Mouse (Mus musculus): ENCODE results near the gene Wnt10b. TPM values are rescaled to one million over a fixed set of nuclear protein-coding genes. Genes with fewer than 3 reads are reported as not detected.

Gene Wnt10b
- polyA plus RNA-seq, 1 experiment from 2014 or later: 0.07 TPM

GRCm38 (mm10) chr15:98740219-98740618 is 37.7 kb downstream of the Wnt10b start:
- WGBS: 88% methylated on average over 8 of the region's 8 CpGs
- peaks cover 81% of the 10 kb centered on the region for H3K36me3 ChIP-seq
- H3K9me3 ChIP-seq: no peaks in the 10 kb centered on the region
- no peaks in the 10 kb centered on the region for H3K27me3 ChIP-seq (replicated peaks)
- no peak overlapping the region for H3K27ac ChIP-seq (replicated peaks)
- ATAC-seq (ENCODE audit: extremely low read depth, insufficient number of reproducible peaks, low FRiP score, low TSS enrichment): no peak
- H3K4me2 ChIP-seq: no peak overlapping the region
- H3K4me1 ChIP-seq: peaks cover 9% of the 10 kb centered on the region
- H3K9ac ChIP-seq: no peak overlapping the region
- no peak overlapping the region for H3K4me3 ChIP-seq

GRCm38 (mm10) chr15:98738796-98739195 is 39.2 kb downstream of the Wnt10b start:
- peaks cover 77% of the 10 kb centered on the region for H3K36me3 ChIP-seq
- H3K27me3 ChIP-seq (replicated peaks): no peaks in the 10 kb centered on the region
- 71% methylated on average over 4 of the region's 4 CpGs for WGBS
- no peaks in the 10 kb centered on the region for H3K9me3 ChIP-seq
- peaks cover 11% of the 10 kb centered on the region for H3K4me1 ChIP-seq
- H3K4me3 ChIP-seq: no peak overlapping the region
- no peak overlapping the region for H3K4me2 ChIP-seq
- H3K9ac ChIP-seq: no peak overlapping the region
- H3K27ac ChIP-seq (replicated peaks): no peak overlapping the region
- ATAC-seq (ENCODE audit: extremely low read depth, insufficient number of reproducible peaks, low FRiP score, low TSS enrichment): no peak

- H3K4me1 ChIP-seq: peaks cover 20% of the 10 kb centered on the region
- peaks cover 71% of the 10 kb centered on the region for H3K36me3 ChIP-seq
- no peak overlapping the region for H3K9ac ChIP-seq
- H3K27me3 ChIP-seq (replicated peaks): no peaks in the 10 kb centered on the region
- no peak overlapping the region for H3K4me2 ChIP-seq
- H3K4me3 ChIP-seq: no peak overlapping the region
- H3K27ac ChIP-seq (replicated peaks): no peak overlapping the region
- H3K9me3 ChIP-seq: no peaks in the 10 kb centered on the region
- no peak for ATAC-seq (ENCODE audit: extremely low read depth, insufficient number of reproducible peaks, low FRiP score, low TSS enrichment)
These were observed 40.1 kb downstream of the Wnt10b start for GRCm38 (mm10) chr15:98737881-98738280.

- peaks cover 57% of the 10 kb centered on the region for H3K36me3 ChIP-seq
- no peak overlapping the region for H3K9ac ChIP-seq
- WGBS: 85% methylated on average over 10 of the region's 10 CpGs
- peaks cover 22% of the 10 kb centered on the region for H3K4me1 ChIP-seq
- no peak overlapping the region for H3K4me3 ChIP-seq
- ATAC-seq (ENCODE audit: extremely low read depth, insufficient number of reproducible peaks, low FRiP score, low TSS enrichment): no peak
- no peaks in the 10 kb centered on the region for H3K27me3 ChIP-seq (replicated peaks)
- no peak overlapping the region for H3K27ac ChIP-seq (replicated peaks)
- H3K9me3 ChIP-seq: no peaks in the 10 kb centered on the region
- no peak overlapping the region for H3K4me2 ChIP-seq
These were observed 41.4 kb downstream of the Wnt10b start for GRCm38 (mm10) chr15:98736521-98736920.

- Histone ChIP-seq H3K27ac (replicated peaks) (no peak overlapping the region), H3K9ac (no peak overlapping the region), H3K9me3 (no peaks in the 10 kb centered on the region), H3K36me3 (peaks cover 33% of the 10 kb centered on the region), H3K27me3 (replicated peaks) (peaks cover 4% of the 10 kb centered on the region; the same call in 1 of the 2 replicates), H3K4me2 (no peak overlapping the region), H3K4me3 (no peak overlapping the region), H3K4me1 (peaks cover 22% of the 10 kb centered on the region)
- ATAC-seq (ENCODE audit: extremely low read depth, insufficient number of reproducible peaks, low FRiP score, low TSS enrichment): no peak
- WGBS: 67% methylated on average over 5 of the region's 5 CpGs
These were observed 43.9 kb downstream of the Wnt10b start for GRCm38 (mm10) chr15:98733976-98734566.

- Histone ChIP-seq H3K27me3 (replicated peaks) (peaks cover 7% of the 10 kb centered on the region; the same call in 1 of the 2 replicates), H3K4me2 (no peak overlapping the region), H3K9ac (peak overlapping the region; percentile 52), H3K9me3 (no peaks in the 10 kb centered on the region), H3K36me3 (peaks cover 26% of the 10 kb centered on the region), H3K4me3 (no peak overlapping the region), H3K27ac (replicated peaks) (no peak overlapping the region), H3K4me1 (peaks cover 24% of the 10 kb centered on the region)
- WGBS: 35% methylated on average over 6 of the region's 6 CpGs
- ATAC-seq (ENCODE audit: extremely low read depth, insufficient number of reproducible peaks, low FRiP score, low TSS enrichment): no peak
These were observed 44.6 kb downstream of the Wnt10b start for GRCm38 (mm10) chr15:98733370-98733769.

- H3K9me3 ChIP-seq: no peaks in the 10 kb centered on the region
- H3K36me3 ChIP-seq: peaks cover 14% of the 10 kb centered on the region
- H3K4me2 ChIP-seq: no peak overlapping the region
- no peak overlapping the region for H3K27ac ChIP-seq (replicated peaks)
- 52% methylated on average over 8 of the region's 8 CpGs for WGBS
- no peak for ATAC-seq (ENCODE audit: extremely low read depth, insufficient number of reproducible peaks, low FRiP score, low TSS enrichment)
- H3K4me3 ChIP-seq: no peak overlapping the region
- no peak overlapping the region for H3K9ac ChIP-seq
- H3K27me3 ChIP-seq (replicated peaks): peaks cover 7% of the 10 kb centered on the region; the same call in 1 of the 2 replicates
- H3K4me1 ChIP-seq: peaks cover 36% of the 10 kb centered on the region
These were observed 45.9 kb downstream of the Wnt10b start for GRCm38 (mm10) chr15:98732006-98732531.

GRCm38 (mm10) chr15:98730790-98731189 is 47.2 kb downstream of the Wnt10b start:
- H3K36me3 ChIP-seq: peaks cover 1% of the 10 kb centered on the region
- H3K4me1 ChIP-seq: peaks cover 42% of the 10 kb centered on the region
- no peak overlapping the region for H3K4me2 ChIP-seq
- no peak overlapping the region for H3K9ac ChIP-seq
- 69% methylated on average over 6 of the region's 6 CpGs for WGBS
- peaks cover 19% of the 10 kb centered on the region; the same call in 1 of the 2 replicates for H3K27me3 ChIP-seq (replicated peaks)
- H3K9me3 ChIP-seq: no peaks in the 10 kb centered on the region
- H3K4me3 ChIP-seq: no peak overlapping the region
- ATAC-seq (ENCODE audit: extremely low read depth, insufficient number of reproducible peaks, low FRiP score, low TSS enrichment): no peak
- H3K27ac ChIP-seq (replicated peaks): no peak overlapping the region

- Histone ChIP-seq H3K4me3 (no peak overlapping the region), H3K27me3 (replicated peaks) (peaks cover 23% of the 10 kb centered on the region; the same call in 1 of the 2 replicates), H3K9ac (no peak overlapping the region), H3K4me2 (no peak overlapping the region), H3K4me1 (peaks cover 42% of the 10 kb centered on the region), H3K27ac (replicated peaks) (no peak overlapping the region), H3K36me3 (no peaks in the 10 kb centered on the region), H3K9me3 (no peaks in the 10 kb centered on the region)
- ATAC-seq (ENCODE audit: extremely low read depth, insufficient number of reproducible peaks, low FRiP score, low TSS enrichment): no peak
- 68% methylated on average over 7 of the region's 7 CpGs for WGBS
These were observed 48.0 kb downstream of the Wnt10b start for GRCm38 (mm10) chr15:98729791-98730545.

- no peaks in the 10 kb centered on the region for H3K36me3 ChIP-seq
- no peaks in the 10 kb centered on the region for H3K9me3 ChIP-seq
- peak overlapping the region; percentile 94 for H3K4me2 ChIP-seq
- peak overlapping the region; percentile 81; the same call in 1 of the 2 replicates for H3K9ac ChIP-seq
- peaks cover 35% of the 10 kb centered on the region for H3K27me3 ChIP-seq (replicated peaks)
- peak overlapping the region; percentile 66 for H3K4me3 ChIP-seq
- H3K4me1 ChIP-seq: peaks cover 30% of the 10 kb centered on the region
- no peak for ATAC-seq (ENCODE audit: extremely low read depth, insufficient number of reproducible peaks, low FRiP score, low TSS enrichment)
- H3K27ac ChIP-seq (replicated peaks): no peak overlapping the region
- WGBS: 29% methylated on average over 9 of the region's 9 CpGs
These were observed 49.6 kb downstream of the Wnt10b start for GRCm38 (mm10) chr15:98728366-98728765.

GRCm38 (mm10) chr15:98727443-98728321 is 50.3 kb downstream of the Wnt10b start, which contains the start of gene Fkbp11:
TSS of gene Fkbp11 (minus strand) at chr15:98728198.
- peak within 1 kb of the TSS; percentile 81 for H3K9ac ChIP-seq
- no peaks in the 10 kb centered on the region for H3K36me3 ChIP-seq
- no peaks in the 10 kb centered on the region for H3K9me3 ChIP-seq
- ATAC-seq (ENCODE audit: extremely low read depth, insufficient number of reproducible peaks, low FRiP score, low TSS enrichment): peak; percentile 56
- H3K4me2 ChIP-seq: peak within 1 kb of the TSS; percentile 94
- H3K4me1 ChIP-seq: peaks cover 30% of the 10 kb centered on the region
- no peak within 1 kb of the TSS for H3K27ac ChIP-seq (replicated peaks)
- peaks cover 42% of the 10 kb centered on the region for H3K27me3 ChIP-seq (replicated peaks)
- H3K4me3 ChIP-seq: peak within 1 kb of the TSS; percentile 66
- 1% methylated on average over 39 of the region's 39 CpGs for WGBS
